Mouse (Mus musculus): ENCODE results near the gene Rab37.

DNA sequence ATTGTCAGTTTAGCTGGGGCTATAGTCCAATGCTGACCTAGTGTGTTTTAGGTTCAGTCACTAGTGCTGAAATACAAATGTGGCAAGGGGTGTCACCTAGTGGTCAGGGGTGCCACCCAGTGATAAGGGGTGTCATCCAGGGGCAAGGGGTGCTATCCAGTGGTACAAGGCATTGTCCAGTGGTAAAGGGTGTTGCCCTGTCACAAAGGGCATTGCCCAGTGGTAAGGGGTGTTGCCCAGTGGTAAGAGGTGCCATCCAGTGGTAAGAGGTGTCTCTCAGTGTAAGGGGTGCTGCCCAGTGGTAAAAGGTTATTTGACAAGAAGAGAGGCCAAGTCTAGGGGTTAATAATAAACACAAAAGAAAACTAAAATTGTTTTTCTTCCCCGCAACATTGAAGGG is 13.8 kb upstream of the Rab37 start:
- TF ChIP-seq CTCF (IDR thresholded peaks at IDR 0.05) (no peak), POLR2A (IDR thresholded peaks at IDR 0.05; ENCODE audit: insufficient read depth, low read depth, low read length) (no peak)

Measured in heart, adult 2 months (tissue).